Mouse (Mus musculus): ENCODE results near the gene Sltm.

GRCm38 (mm10) chr9:70511681-70512080 is 30.9 kb upstream of the Sltm start:
- TF ChIP-seq MAFK (IDR thresholded peaks at IDR 0.05; ENCODE audit: insufficient read depth, low read depth, low read length) = no peak
- TF ChIP-seq ZC3H11A (IDR thresholded peaks at IDR 0.05; ENCODE audit: borderline replicate concordance, low read depth, low read length) = no peak

Data from ES-E14 (cell line).